Mouse (Mus musculus): Measurements from ENCODE around the gene Mboat2. TPM values are rescaled to one million over a fixed set of nuclear protein-coding genes. Genes with fewer than 3 reads are reported as not detected.

Gene Mboat2
- polyA plus RNA-seq, 1 experiment from 2014 or later: 58.3 TPM

DNA sequence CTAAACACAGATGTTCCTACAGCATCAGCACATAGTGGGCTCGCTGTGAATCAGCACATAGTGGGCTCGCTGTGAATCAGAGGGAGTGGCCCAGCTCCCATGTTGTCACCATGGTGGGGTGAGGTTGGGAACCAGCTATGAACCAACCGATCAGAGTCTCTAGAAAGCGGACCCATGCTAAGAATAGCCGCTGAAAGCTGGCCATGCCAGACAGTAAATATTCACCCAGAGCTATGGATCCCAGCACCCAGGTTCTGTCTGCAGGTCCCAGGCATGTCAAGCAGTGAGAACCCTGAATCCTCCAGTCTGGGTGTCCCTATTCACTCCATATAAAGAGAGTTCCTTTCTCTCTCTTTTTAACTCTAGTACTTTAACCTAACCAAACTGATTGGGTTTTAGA lies 94.6 kb downstream of the Mboat2 start:
- ATAC-seq (ENCODE audit: low FRiP score): no peak
- Histone ChIP-seq H3K9me3 (ENCODE audit: control insufficient read depth, low read length) (no peaks in the 10 kb centered on the region), H3K36me3 (ENCODE audit: control insufficient read depth, insufficient read depth, low read length) (no peaks in the 10 kb centered on the region), H3K4me2 (no peak overlapping the region), H3K4me1 (ENCODE audit: control insufficient read depth, insufficient read depth, low read length) (peaks cover 8% of the 10 kb centered on the region), H3K27ac (ENCODE audit: low read depth, low read length) (no peak overlapping the region), H3K9ac (ENCODE audit: low read length) (no peak overlapping the region), H3K4me3 (ENCODE audit: low read depth, low read length) (no peak overlapping the region), H3K27me3 (ENCODE audit: control insufficient read depth, insufficient read depth, low read length) (no peaks in the 10 kb centered on the region)
- DNase-seq (ENCODE audit: low spot score, missing footprints): no peak
- 82% methylated on average over 5 of the region's 5 CpGs for whole genome bisulfite sequencing

GRCm38 (mm10) chr12:24925684-24926083 lies 95.0 kb downstream of the Mboat2 start:
- Histone ChIP-seq H3K9ac (ENCODE audit: low read length) (no peak overlapping the region), H3K4me2 (no peak overlapping the region), H3K4me3 (ENCODE audit: low read depth, low read length) (no peak overlapping the region), H3K27me3 (ENCODE audit: control insufficient read depth, insufficient read depth, low read length) (no peaks in the 10 kb centered on the region), H3K27ac (ENCODE audit: low read depth, low read length) (no peak overlapping the region), H3K36me3 (ENCODE audit: control insufficient read depth, insufficient read depth, low read length) (no peaks in the 10 kb centered on the region), H3K9me3 (ENCODE audit: control insufficient read depth, low read length) (no peaks in the 10 kb centered on the region), H3K4me1 (ENCODE audit: control insufficient read depth, insufficient read depth, low read length) (peaks cover 8% of the 10 kb centered on the region)
- WGBS: 46% methylated on average over 4 of the region's 4 CpGs
- no peak for ATAC-seq (ENCODE audit: low FRiP score)
- no peak for DNase-seq (ENCODE audit: low spot score, missing footprints)

- DNase-seq (ENCODE audit: low spot score, missing footprints): no peak
- Histone ChIP-seq H3K4me3 (ENCODE audit: low read depth, low read length) (no peak overlapping the region), H3K27ac (ENCODE audit: low read depth, low read length) (peak overlapping the region; percentile 67), H3K9me3 (ENCODE audit: control insufficient read depth, low read length) (no peaks in the 10 kb centered on the region), H3K4me2 (no peak overlapping the region), H3K36me3 (ENCODE audit: control insufficient read depth, insufficient read depth, low read length) (no peaks in the 10 kb centered on the region), H3K27me3 (ENCODE audit: control insufficient read depth, insufficient read depth, low read length) (no peaks in the 10 kb centered on the region), H3K4me1 (ENCODE audit: control insufficient read depth, insufficient read depth, low read length) (peaks cover 21% of the 10 kb centered on the region), H3K9ac (ENCODE audit: low read length) (0 out of 2 replicates have a peak overlapping the region, but pooled peaks have one; percentile 16)
- ATAC-seq (ENCODE audit: low FRiP score): 0 out of 2 replicates have a peak, but pooled peaks have one; percentile 52
- WGBS: 70% methylated on average over 18 of the region's 18 CpGs
Measured at GRCm38 (mm10) chr12:24928051-24928748, 97.5 kb downstream of the Mboat2 start.

- WGBS: 80% methylated on average over 7 of the region's 7 CpGs
- Histone ChIP-seq H3K4me3 (ENCODE audit: low read depth, low read length) (no peak overlapping the region), H3K9ac (ENCODE audit: low read length) (no peak overlapping the region), H3K27me3 (ENCODE audit: control insufficient read depth, insufficient read depth, low read length) (no peaks in the 10 kb centered on the region), H3K36me3 (ENCODE audit: control insufficient read depth, insufficient read depth, low read length) (no peaks in the 10 kb centered on the region), H3K27ac (ENCODE audit: low read depth, low read length) (no peak overlapping the region; the same call in 1 of the 2 replicates), H3K4me1 (ENCODE audit: control insufficient read depth, insufficient read depth, low read length) (peaks cover 29% of the 10 kb centered on the region), H3K4me2 (no peak overlapping the region), H3K9me3 (ENCODE audit: control insufficient read depth, low read length) (no peaks in the 10 kb centered on the region)
- no peak for DNase-seq (ENCODE audit: low spot score, missing footprints)
- no peak for ATAC-seq (ENCODE audit: low FRiP score)
Measured at GRCm38 (mm10) chr12:24929043-24929442, 98.4 kb downstream of the Mboat2 start.

GRCm38 (mm10) chr12:24930760-24931159 lies 100.1 kb downstream of the Mboat2 start:
- H3K4me3 ChIP-seq (ENCODE audit: low read depth, low read length): no peak overlapping the region
- H3K27ac ChIP-seq (ENCODE audit: low read depth, low read length): no peak overlapping the region
- H3K27me3 ChIP-seq (ENCODE audit: control insufficient read depth, insufficient read depth, low read length): no peaks in the 10 kb centered on the region
- no peak for DNase-seq (ENCODE audit: low spot score, missing footprints)
- H3K9me3 ChIP-seq (ENCODE audit: control insufficient read depth, low read length): no peaks in the 10 kb centered on the region
- no peak overlapping the region for H3K9ac ChIP-seq (ENCODE audit: low read length)
- 93% methylated on average over 3 of the region's 3 CpGs for WGBS
- H3K4me1 ChIP-seq (ENCODE audit: control insufficient read depth, insufficient read depth, low read length): peaks cover 30% of the 10 kb centered on the region
- H3K4me2 ChIP-seq: no peak overlapping the region
- no peaks in the 10 kb centered on the region for H3K36me3 ChIP-seq (ENCODE audit: control insufficient read depth, insufficient read depth, low read length)
- no peak for ATAC-seq (ENCODE audit: low FRiP score)

DNA sequence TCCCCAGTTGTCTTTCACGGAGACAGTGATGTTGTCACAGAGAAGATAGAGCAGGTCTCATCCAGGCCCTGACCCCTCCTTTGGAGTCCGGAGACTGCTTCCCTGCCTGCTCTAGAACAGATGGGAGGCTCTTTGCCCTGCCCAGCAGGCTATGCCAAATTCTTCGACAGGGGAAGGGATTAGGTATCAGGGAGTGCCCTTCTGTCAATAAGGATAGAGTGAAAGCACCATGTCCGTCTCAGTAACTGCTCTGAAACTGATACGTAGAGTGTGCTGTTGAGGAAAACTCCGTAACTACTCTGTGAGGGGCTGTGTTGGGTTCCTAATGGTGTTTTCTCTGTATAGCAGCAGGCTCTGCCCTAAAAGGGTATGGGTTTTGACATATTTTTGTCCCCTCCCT lies 101.4 kb downstream of the Mboat2 start:
- peaks cover 30% of the 10 kb centered on the region for H3K4me1 ChIP-seq (ENCODE audit: control insufficient read depth, insufficient read depth, low read length)
- H3K4me3 ChIP-seq (ENCODE audit: low read depth, low read length): no peak overlapping the region
- H3K4me2 ChIP-seq: no peak overlapping the region
- WGBS: 39% methylated on average over 6 of the region's 6 CpGs
- H3K27me3 ChIP-seq (ENCODE audit: control insufficient read depth, insufficient read depth, low read length): no peaks in the 10 kb centered on the region
- H3K9me3 ChIP-seq (ENCODE audit: control insufficient read depth, low read length): no peaks in the 10 kb centered on the region
- peak overlapping the region; percentile 17 for H3K27ac ChIP-seq (ENCODE audit: low read depth, low read length)
- no peak for ATAC-seq (ENCODE audit: low FRiP score)
- no peak for DNase-seq (ENCODE audit: low spot score, missing footprints)
- H3K36me3 ChIP-seq (ENCODE audit: control insufficient read depth, insufficient read depth, low read length): no peaks in the 10 kb centered on the region
- no peak overlapping the region for H3K9ac ChIP-seq (ENCODE audit: low read length)

- H3K4me2 ChIP-seq: no peak overlapping the region
- ATAC-seq (ENCODE audit: low FRiP score) (peak; percentile 78), DNase-seq (ENCODE audit: low spot score, missing footprints) (peak; percentile 88)
- H3K9ac ChIP-seq (ENCODE audit: low read length): no peak overlapping the region
- H3K27me3 ChIP-seq (ENCODE audit: control insufficient read depth, insufficient read depth, low read length): no peaks in the 10 kb centered on the region
- 78% methylated on average over 1 of the region's 1 CpGs for WGBS
- no peak overlapping the region for H3K4me3 ChIP-seq (ENCODE audit: low read depth, low read length)
- no peaks in the 10 kb centered on the region for H3K9me3 ChIP-seq (ENCODE audit: control insufficient read depth, low read length)
- H3K27ac ChIP-seq (ENCODE audit: low read depth, low read length): peak overlapping the region; percentile 42; the same call in 1 of the 2 replicates
- no peaks in the 10 kb centered on the region for H3K36me3 ChIP-seq (ENCODE audit: control insufficient read depth, insufficient read depth, low read length)
- H3K4me1 ChIP-seq (ENCODE audit: control insufficient read depth, insufficient read depth, low read length): peaks cover 25% of the 10 kb centered on the region
Measured at GRCm38 (mm10) chr12:24933206-24933775, 102.6 kb downstream of the Mboat2 start.

- ATAC-seq (ENCODE audit: low FRiP score): no peak
Measured at GRCm38 (mm10) chr12:24933996-24934395, 103.3 kb downstream of the Mboat2 start.

DNA sequence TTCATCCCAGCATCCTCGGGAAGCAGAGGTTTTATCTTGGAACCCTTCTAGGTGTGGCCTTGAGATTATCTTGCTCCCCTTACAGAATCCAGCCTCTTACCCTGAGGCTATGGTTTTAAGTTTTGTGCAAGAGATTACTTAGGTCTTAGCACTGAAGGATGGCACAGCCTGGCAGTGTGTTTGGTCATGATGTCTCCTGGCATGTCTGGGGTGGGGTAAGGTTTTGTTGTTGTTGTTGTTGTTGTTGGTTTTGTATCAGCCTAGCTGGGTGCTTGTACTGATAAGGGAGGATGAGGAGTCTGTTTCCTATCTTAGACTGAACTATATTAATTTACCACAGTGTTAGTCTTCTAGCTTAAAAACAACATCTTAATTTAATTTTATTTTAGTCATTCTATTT lies 105.6 kb downstream of the Mboat2 start:
- H3K36me3 ChIP-seq (ENCODE audit: control insufficient read depth, insufficient read depth, low read length): peaks cover 3% of the 10 kb centered on the region; the same call in 1 of the 2 replicates
- no peak overlapping the region for H3K27ac ChIP-seq (ENCODE audit: low read depth, low read length)
- DNase-seq (ENCODE audit: low spot score, missing footprints): no peak
- no peak overlapping the region for H3K4me3 ChIP-seq (ENCODE audit: low read depth, low read length)
- H3K27me3 ChIP-seq (ENCODE audit: control insufficient read depth, insufficient read depth, low read length): no peaks in the 10 kb centered on the region
- H3K9me3 ChIP-seq (ENCODE audit: control insufficient read depth, low read length): no peaks in the 10 kb centered on the region
- peaks cover 22% of the 10 kb centered on the region for H3K4me1 ChIP-seq (ENCODE audit: control insufficient read depth, insufficient read depth, low read length)
- no peak overlapping the region for H3K4me2 ChIP-seq
- ATAC-seq (ENCODE audit: low FRiP score): no peak
- 64% methylated on average over 1 of the region's 1 CpGs for WGBS
- no peak overlapping the region for H3K9ac ChIP-seq (ENCODE audit: low read length)

More at GRCm38 (mm10) chr12:24933996-24934395, 103.3 kb downstream of the Mboat2 start:
- Histone ChIP-seq H3K36me3 (ENCODE audit: control insufficient read depth, insufficient read depth, low read length) (no peaks in the 10 kb centered on the region), H3K4me2 (no peak overlapping the region), H3K27me3 (ENCODE audit: control insufficient read depth, insufficient read depth, low read length) (no peaks in the 10 kb centered on the region), H3K4me1 (ENCODE audit: control insufficient read depth, insufficient read depth, low read length) (peaks cover 22% of the 10 kb centered on the region), H3K4me3 (ENCODE audit: low read depth, low read length) (no peak overlapping the region), H3K9ac (ENCODE audit: low read length) (no peak overlapping the region), H3K27ac (ENCODE audit: low read depth, low read length) (peak overlapping the region; percentile 42), H3K9me3 (ENCODE audit: control insufficient read depth, low read length) (no peaks in the 10 kb centered on the region)
- no peak for DNase-seq (ENCODE audit: low spot score, missing footprints)
- 88% methylated on average over 3 of the region's 3 CpGs for WGBS
